Mouse (Mus musculus) ES-Bruce4 (cell line): ENCODE results near the gene Ccdc180.

Experiments used
- CTCF ChIP-seq: IDR thresholded peaks from one replicate; pipeline ENCODE4 v1.8.1; 2011; ENCODE audit warnings: low read depth, low read length
- POLR2A ChIP-seq: IDR thresholded peaks from one replicate; pipeline ENCODE4 v1.8.1; 2011; ENCODE audit warnings: low read length; ENCODE audit not compliant: insufficient read depth

DNA sequence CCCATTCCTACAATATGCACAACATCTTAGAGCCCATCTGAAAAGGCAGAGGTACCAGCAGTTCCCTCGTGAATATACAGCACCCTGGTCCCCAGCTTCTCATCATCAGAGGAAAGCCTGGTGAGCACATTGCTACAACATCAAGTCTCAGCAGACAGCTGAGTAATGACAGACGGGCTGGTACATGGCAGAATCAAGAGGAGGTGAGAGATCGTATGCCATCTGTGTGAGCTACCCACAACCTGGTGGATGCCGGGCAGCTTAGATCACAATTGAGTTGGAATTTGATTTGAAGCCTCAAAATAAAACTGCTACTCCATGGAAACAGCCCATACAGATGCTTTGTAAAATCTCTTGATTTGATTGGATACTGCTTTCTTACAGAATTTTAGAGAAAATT lies 108.4 kb downstream of the Ccdc180 start:
- TF ChIP-seq CTCF (no peak), POLR2A (no peak)
